Mouse (Mus musculus): ENCODE measurements around the gene Ccdc62.

The Ccdc62 gene

DNA sequence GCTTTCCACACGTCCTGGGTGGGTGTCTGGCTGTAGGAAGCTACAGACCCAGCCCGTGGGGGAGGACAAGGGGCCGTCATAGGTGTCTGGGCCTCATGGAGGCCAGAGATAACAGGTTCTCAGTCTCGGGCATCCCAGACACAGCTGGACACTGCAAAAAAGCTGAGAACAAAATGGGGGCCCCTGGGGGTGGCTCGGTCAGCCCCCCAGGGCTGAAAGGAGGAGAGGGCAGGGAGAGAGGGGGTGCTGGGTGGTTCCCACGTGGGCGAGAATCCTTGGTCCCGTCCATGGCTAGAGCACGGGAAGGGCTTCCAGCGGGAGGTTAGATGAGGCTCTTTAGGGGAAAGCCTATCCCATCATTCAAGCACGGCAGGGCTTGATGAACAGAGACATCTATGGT lies 52.4 kb downstream of the Ccdc62 start:
- TF ChIP-seq GATA4 (IDR thresholded peaks at IDR 0.05; ENCODE audit: insufficient replicate concordance, low read length), result no peak

DNA sequence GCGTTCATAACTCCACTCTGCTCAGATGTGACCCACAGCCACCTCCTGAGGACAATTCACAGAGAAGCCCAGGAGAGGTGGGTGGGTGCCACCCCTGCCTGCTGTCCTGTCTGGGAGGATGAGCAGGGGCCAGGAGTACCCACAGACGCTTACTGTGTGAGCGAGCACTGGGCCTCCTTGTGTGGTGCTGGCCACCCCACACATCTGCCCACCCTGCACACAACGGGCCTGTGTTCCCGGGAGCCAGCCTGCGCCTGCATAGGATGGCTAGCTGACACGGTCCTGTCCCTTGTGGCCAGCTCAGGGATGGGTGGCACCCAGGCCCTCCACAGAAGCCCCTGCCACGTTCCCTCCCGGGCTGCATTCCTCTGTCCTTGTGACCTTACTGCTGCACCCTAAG lies 55.0 kb downstream of the Ccdc62 start:
- no peak for TF ChIP-seq GATA4 (IDR thresholded peaks at IDR 0.05; ENCODE audit: insufficient replicate concordance, low read length)

DNA sequence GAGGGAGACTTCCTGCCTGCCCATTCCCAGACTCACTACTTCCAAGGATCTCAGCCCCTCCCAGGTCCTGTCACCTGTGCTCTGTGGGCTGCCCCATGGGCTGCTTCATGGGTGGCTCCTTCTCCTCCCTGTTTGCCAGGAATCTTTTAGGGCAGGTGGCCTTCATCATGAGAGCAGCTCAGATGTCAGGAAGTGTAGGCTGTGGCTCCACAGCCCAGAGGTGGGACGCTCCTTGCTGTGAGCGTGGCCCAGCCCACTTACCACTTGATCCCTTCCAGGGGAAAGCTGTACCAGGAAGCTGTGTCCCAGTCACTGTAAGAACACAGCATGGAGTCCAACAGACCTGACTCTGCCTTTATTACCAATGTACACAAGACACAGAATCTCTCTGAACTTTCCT lies 56.4 kb downstream of the Ccdc62 start:
- no peak for TF ChIP-seq GATA4 (IDR thresholded peaks at IDR 0.05; ENCODE audit: insufficient replicate concordance, low read length)

DNA sequence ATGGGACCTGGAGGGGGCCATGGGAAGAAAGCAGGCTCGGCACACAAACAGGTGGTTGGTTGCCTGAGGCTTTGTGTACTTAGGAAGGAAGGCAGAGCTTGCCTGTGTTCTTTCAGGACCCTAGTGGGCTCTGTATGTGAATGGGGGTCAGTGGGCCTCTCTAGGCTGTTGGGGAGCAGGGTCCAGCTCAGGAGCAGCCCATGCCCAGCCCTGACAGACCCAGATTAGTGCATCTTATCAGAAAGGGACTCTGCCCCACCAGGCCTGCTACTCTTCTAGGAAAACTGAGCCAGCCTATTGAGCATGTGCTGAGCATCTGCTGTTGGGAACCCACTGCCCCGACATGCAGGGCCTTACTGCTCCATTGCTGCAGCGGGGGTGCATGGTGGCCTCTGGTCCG lies 57.0 kb downstream of the Ccdc62 start:
- no peak for TF ChIP-seq GATA4 (IDR thresholded peaks at IDR 0.05; ENCODE audit: insufficient replicate concordance, low read length)

DNA sequence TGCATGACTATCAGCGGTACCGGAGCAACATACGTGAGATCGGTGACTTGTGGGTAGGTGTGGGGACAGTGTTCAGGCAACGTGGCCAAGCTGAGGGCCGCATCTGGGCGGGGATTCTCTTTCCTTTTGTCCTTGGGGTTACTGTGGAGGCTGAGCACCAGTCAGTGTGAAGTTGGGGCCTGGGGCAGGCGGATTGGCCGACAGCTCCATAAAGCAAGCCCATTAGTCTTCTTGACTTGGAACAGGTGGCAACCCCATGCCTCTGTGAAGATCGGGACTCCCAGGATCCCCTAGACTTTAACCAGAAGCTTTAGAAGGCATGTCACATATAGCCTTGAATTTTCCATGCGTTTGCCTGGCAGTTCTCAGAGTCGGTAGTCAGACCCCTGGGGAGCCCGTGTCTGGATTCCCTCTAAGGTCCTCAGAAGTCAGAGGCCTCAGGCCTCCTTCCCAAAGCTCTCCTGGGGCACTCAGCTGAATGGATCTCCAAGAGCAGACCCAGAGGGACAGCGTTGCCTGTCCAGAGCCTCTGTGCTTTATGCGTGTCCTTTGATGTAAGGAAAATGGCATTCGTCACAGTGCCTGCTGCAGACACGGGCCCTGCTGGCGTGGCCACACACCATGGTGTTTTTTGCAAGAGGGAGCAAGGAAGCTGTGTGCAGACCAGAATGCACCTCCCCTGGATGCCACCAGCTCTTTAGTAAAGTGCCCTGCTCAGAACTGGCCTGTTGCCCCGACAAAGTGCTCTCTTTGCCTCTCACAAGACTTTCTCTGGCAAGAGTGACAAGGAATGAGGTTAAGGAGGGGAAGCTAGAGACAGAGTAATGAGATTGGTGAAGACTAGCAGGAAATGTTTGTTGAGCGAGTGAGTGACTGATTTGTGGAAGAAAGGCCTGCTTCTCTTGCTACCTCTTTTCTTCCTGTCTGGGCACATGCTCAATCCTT lies 59.7 kb downstream of the Ccdc62 start:
- TF ChIP-seq GATA4 (IDR thresholded peaks at IDR 0.05; ENCODE audit: insufficient replicate concordance, low read length), result no peak

DNA sequence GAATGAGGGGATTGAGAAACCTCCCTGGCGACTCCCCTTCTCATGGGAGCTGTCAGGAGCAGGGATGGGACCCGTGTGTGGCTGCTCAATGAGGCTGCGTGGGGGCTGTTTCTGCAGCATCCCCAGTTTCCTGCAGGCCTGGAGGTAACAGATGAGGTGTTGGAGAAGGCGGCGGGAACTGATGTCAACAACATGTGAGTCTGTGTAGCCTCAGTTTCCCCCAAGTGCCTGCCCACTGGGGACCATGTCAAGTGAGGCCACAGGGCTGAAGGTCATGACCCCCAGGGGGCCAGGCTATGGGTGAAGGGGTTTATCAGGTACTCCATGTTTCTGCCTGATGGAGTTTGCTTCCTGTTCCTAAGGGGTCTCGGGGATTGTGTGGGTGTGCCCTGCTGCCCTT lies 60.8 kb downstream of the Ccdc62 start:
- TF ChIP-seq GATA4 (IDR thresholded peaks at IDR 0.05; ENCODE audit: insufficient replicate concordance, low read length), result no peak

DNA sequence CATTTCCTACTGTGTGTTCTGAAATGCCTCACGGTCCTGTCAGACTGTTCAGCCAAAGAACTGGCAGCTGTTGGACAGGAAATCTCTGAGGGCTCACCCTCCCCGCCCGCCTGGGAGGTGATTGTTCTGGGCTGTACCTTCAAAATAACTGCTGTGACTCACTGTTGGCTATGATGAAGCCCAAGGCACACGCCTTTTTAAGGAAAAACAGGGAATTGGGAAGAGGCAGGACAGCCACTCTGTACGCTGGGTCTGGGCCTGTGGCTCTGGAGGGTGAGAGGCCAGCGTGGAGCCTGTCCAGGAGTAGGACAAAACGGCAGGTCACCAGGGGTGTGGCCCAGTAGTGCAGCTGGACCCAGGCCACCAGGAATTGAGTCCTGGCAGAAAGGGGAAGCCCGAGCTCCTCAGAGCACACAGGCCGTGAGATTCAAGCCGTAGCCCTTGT lies 61.7 kb downstream of the Ccdc62 start:
- no peak for TF ChIP-seq GATA4 (IDR thresholded peaks at IDR 0.05; ENCODE audit: insufficient replicate concordance, low read length)

DNA sequence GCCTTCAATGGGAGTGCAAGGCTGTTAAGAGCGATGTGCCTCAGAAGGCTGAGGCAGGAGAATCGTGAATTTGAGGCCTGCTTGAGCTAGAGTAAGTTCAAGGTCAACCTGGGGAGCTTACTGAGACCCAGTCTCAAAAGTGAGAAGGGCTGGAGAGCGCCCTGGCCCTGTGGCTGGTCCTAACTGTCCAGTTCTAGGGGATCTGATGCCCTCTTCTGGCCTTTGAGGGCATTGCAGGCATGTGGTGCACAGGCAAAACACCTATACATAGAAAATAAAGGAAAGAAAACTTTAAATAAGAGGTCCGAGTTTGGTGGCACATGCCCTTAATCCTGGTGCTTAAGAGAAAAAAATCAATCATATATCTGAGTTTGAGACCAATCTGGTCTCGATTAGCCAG lies 62.3 kb downstream of the Ccdc62 start:
- no peak for TF ChIP-seq GATA4 (IDR thresholded peaks at IDR 0.05; ENCODE audit: insufficient replicate concordance, low read length)

DNA sequence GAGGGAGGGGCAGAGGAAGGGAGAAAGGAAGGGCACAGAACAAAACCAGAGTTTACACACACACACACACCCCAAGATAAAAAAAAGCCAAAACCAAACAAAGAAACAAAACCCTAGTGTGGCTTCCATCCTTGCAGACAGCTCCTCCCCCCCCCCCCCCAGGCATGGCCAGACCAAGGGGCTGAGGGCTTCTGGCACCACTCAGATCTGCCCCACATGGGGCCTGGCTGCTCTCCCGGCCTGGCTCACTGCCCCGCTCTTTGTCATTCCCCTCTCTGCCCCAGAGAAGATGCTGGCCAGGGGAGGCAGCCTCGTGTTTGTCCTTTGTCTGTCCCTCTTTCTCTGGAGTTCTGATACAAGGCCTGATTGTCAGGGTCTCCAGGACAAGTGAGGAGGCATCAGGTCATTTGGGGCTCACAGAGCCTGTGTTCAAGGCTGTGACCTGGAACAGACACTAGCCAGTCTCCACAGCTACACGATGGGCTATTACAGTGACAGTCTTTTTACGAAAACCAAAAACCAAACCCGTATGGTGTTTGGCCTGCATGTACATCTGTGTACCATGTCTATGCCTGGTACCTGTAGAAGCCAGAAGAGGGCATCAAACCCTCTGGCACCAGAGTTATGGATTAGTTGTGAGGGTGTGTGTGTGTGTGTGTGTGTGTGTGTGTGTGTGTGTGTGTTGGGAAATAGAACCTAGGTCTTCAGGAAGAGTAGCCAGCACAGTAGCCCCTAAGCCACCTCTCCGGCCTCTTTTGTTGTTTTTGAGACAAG lies 63.0 kb downstream of the Ccdc62 start:
- no peak for TF ChIP-seq GATA4 (IDR thresholded peaks at IDR 0.05; ENCODE audit: insufficient replicate concordance, low read length)

DNA sequence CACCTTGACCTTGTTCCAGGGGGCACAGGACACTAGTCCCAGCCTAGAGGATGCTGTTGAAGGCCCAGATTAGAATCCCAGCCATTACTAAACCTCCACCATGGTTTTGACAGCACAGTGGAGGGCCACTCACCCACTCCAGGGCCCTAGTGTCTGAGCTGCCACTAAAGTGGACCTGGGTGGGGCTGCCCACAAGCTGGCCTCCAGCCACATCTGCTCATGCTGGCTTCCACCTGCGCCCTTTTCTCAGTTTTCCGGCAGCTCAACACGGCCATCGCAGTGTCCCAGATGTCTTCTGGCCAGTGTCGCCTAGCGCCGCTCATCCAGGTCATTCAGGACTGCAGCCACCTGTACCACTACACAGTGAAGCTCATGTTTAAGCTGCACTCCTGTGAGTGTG lies 64.0 kb downstream of the Ccdc62 start:
- no peak for TF ChIP-seq GATA4 (IDR thresholded peaks at IDR 0.05; ENCODE audit: insufficient replicate concordance, low read length)

DNA sequence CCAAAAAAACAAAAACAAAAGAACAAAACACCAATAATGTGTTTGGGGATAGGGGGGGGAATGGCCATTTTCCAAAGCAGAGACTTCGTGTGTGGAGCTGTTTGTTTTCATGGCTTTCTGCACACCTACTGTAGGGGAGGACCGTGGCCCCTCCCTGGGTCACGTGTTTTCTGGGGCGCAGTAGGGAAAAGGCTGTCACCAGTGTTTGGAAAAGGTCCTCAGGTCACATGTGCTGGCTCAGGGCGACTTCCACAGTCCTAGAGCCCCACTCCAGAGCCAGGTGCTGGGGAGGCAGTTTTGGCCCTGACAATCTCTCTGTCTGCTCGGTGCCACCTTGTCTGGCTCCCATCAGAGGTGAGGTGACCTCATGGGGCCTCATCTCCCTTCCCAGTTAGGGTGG lies 64.9 kb downstream of the Ccdc62 start:
- no peak for TF ChIP-seq GATA4 (IDR thresholded peaks at IDR 0.05; ENCODE audit: insufficient replicate concordance, low read length)

DNA sequence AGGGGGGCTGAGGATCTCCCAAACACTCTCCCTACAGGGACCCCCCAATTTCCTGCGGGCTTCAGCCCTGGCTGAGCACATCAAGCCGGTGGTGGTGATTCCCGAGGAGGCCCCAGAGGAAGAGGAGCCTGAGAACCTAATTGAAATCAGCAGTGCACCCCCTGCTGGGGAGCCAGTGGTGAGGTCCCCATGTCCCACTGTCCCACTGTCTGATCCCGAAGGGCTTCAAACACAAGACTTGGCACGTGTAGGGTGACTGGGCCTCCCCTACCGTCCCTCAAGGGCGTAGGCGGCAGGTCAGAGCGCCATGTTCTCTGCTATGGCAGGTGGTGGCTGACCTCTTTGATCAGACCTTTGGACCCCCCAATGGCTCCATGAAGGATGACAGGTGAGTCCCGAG lies 65.7 kb downstream of the Ccdc62 start:
- no peak for TF ChIP-seq GATA4 (IDR thresholded peaks at IDR 0.05; ENCODE audit: insufficient replicate concordance, low read length)

DNA sequence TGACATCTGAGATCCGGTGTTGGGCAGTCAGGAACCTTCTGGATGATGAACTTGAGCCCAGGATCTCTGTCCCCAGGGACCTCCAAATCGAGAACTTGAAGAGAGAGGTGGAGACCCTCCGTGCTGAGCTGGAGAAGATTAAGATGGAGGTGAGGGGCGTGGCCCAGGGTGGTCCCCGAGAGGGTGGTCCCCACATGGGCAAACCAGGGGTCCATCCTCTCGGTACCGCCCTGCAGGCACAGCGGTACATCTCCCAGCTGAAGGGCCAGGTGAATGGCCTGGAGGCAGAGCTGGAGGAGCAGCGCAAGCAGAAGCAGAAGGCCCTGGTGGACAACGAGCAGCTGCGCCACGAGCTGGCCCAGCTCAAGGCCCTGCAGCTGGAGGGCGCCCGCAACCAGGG lies 66.2 kb downstream of the Ccdc62 start:
- TF ChIP-seq GATA4 (IDR thresholded peaks at IDR 0.05; ENCODE audit: insufficient replicate concordance, low read length), result no peak

DNA sequence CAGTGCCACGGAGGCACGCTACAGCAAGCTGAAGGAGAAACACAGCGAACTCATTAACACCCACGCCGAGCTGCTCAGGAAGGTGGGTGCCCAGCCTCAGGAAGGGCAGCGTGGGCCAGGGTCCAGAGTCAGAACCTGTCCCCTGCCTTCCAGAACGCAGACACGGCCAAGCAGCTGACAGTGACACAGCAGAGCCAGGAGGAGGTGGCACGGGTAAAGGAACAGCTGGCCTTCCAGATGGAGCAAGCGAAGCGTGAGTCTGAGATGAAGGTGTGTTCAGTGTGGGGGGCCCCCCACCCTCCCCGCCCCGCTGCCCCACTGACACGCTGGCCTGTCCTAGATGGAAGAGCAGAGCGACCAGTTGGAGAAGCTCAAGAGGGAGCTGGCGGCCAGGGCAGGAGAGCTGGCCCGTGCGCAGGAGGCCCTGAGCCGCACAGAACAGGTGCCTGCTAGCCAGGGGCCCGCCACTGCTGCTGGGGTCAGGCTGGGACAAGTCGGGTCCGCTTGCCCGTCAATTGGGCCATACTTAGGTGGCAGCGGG lies 66.8 kb downstream of the Ccdc62 start:
- no peak for TF ChIP-seq GATA4 (IDR thresholded peaks at IDR 0.05; ENCODE audit: insufficient replicate concordance, low read length)

DNA sequence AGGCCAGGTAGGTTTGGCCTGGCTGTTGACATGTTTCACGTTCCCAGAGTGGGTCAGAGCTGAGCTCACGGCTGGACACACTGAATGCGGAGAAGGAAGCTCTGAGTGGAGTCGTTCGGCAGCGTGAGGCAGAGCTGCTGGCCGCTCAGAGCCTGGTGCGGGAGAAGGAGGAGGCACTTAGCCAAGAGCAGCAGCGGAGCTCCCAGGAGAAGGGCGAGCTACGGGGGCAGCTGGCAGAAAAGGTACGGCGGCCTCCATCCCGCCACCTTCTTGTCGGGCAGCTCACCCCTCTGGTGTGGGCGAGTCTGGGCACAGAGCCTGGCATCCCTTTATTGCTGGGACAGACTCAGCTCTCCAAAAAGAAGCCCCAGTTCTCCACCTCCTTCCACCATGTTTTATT lies 67.3 kb downstream of the Ccdc62 start:
- no peak for TF ChIP-seq GATA4 (IDR thresholded peaks at IDR 0.05; ENCODE audit: insufficient replicate concordance, low read length)

DNA sequence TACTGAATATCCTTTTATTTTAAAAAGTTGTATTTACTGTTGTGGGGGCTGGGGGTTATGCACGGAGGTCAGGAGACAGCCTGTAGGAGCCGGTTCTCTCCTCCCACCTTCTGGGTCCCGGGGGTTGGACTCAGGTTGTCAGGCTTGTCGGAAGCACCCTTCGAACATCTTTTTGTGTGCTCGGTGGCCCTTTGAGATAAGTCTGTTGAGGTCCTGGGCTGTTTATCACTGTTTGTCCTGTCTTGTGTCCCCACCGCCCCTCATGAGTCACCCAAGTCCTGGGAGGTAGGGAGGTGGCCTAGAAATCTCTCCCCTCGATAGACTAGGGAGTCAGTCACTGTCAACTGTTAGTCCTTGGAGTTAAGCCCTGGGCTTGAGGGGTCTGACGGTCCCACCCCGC lies 67.9 kb downstream of the Ccdc62 start:
- no peak for TF ChIP-seq GATA4 (IDR thresholded peaks at IDR 0.05; ENCODE audit: insufficient replicate concordance, low read length)
